Comparison of ENCODE assay signal across 8 mouse cellular contexts in genomic region chr5:66677411-66678345, GRCm38 (mm10). TPM values are rescaled to one million over a fixed set of nuclear protein-coding genes. Genes with fewer than 3 reads are reported as not detected.
DNase-seq lines count a peak whose midpoint lies in the region; ATAC-seq and TF ChIP-seq lines count a peak whose summit lies in the region.

No protein-coding gene starts in this region.

- no peak for TF ChIP-seq POLR2A in thymus, adult 2 months (IDR thresholded peaks at IDR 0.05; ENCODE audit: control insufficient read depth, extremely low read depth, insufficient read depth, low read length, poor library complexity)

- peak overlapping the region; percentile 96; the same call in 1 of the 2 replicates for H3K4me2 ChIP-seq in intestine, embryonic 15.5 days (replicated peaks)
- H3K4me2 ChIP-seq in intestine, embryonic 16.5 days (ENCODE audit: low read depth, low read length): no peak overlapping the region

- no peaks in the 10 kb centered on the region for H3K9me3 ChIP-seq in intestine, embryonic 15.5 days
- H3K9me3 ChIP-seq in intestine, embryonic 16.5 days (ENCODE audit: control insufficient read depth, low read length): no peaks in the 10 kb centered on the region

- no peak overlapping the region for H3K4me3 ChIP-seq in intestine, embryonic 15.5 days (replicated peaks)
- no peak overlapping the region for H3K4me3 ChIP-seq in intestine, embryonic 16.5 days (ENCODE audit: low read length)
- no peak overlapping the region for H3K4me3 ChIP-seq in thymus, adult 2 months (ENCODE audit: control insufficient read depth, insufficient read depth, low read length)

- ATAC-seq in intestine, embryonic 15.5 days: no peak
- ATAC-seq in intestine, embryonic 16.5 days: no peak
- no peak for ATAC-seq in activated CD4-positive, CD25-positive, alpha-beta regulatory T cell, adult 4 months

- H3K27me3 ChIP-seq in intestine, embryonic 15.5 days (replicated peaks): peaks cover 36% of the 10 kb centered on the region
- H3K27me3 ChIP-seq in intestine, embryonic 16.5 days (replicated peaks; ENCODE audit: control insufficient read depth, insufficient read depth, low read length): peaks cover 21% of the 10 kb centered on the region
- H3K27me3 ChIP-seq in thymus, adult 2 months (ENCODE audit: control insufficient read depth, insufficient read depth, low read length): peaks cover 3% of the 10 kb centered on the region; the same call in 1 of the 2 replicates

- DNase-seq in ZHBTc4 (ENCODE audit: low read depth, low spot score): peak; percentile 75
- DNase-seq in embryo, embryonic 11 days: peak; percentile 40
- peak; percentile 22 for DNase-seq in left cerebral cortex, postnatal 4 days
- DNase-seq in gastrocnemius, postnatal 4 days (ENCODE audit: low spot score in 2 of 2): no peak
- no peak for DNase-seq in thymus, adult 2 months

- intact Hi-C loops in left cerebral cortex, postnatal 4 days (cut with DNase I): loop anchor here (2.0 kb wide), 1 partner anchor 291 kb away; no protein-coding TSS in a partner anchor

- peaks cover 14% of the 10 kb centered on the region for H3K4me1 ChIP-seq in intestine, embryonic 15.5 days (replicated peaks)
- H3K4me1 ChIP-seq in intestine, embryonic 16.5 days (ENCODE audit: control insufficient read depth, insufficient read depth, low read length): no peaks in the 10 kb centered on the region; the same call in 1 of the 2 replicates
- H3K4me1 ChIP-seq in thymus, adult 2 months (replicated peaks; ENCODE audit: control insufficient read depth, insufficient read depth, low read length): peaks cover 8% of the 10 kb centered on the region

- no peaks in the 10 kb centered on the region for H3K36me3 ChIP-seq in intestine, embryonic 15.5 days
- H3K36me3 ChIP-seq in intestine, embryonic 16.5 days (ENCODE audit: control insufficient read depth, insufficient read depth, low read length): no peaks in the 10 kb centered on the region
- H3K36me3 ChIP-seq in thymus, adult 2 months (ENCODE audit: control insufficient read depth, insufficient read depth, low read length): no peaks in the 10 kb centered on the region

- H3K9ac ChIP-seq in intestine, embryonic 15.5 days: no peak overlapping the region
- H3K9ac ChIP-seq in intestine, embryonic 16.5 days (ENCODE audit: low read depth, low read length): no peak overlapping the region

- 82% methylated on average over 21 of the region's 21 CpGs for WGBS in intestine, embryonic 15.5 days
- 77% methylated on average over 21 of the region's 21 CpGs for WGBS in intestine, embryonic 16.5 days
- WGBS in thymus, adult 2 months: 78% methylated on average over 21 of the region's 21 CpGs

- TF ChIP-seq CTCF in thymus, adult 2 months (IDR thresholded peaks at IDR 0.05; ENCODE audit: borderline replicate concordance, control insufficient read depth, extremely low read depth, insufficient read depth, low read length, poor library complexity): no peak

- H3K27ac ChIP-seq in intestine, embryonic 15.5 days: no peak overlapping the region
- no peak overlapping the region for H3K27ac ChIP-seq in intestine, embryonic 16.5 days (ENCODE audit: low read length)
- no peak overlapping the region for H3K27ac ChIP-seq in thymus, adult 2 months (ENCODE audit: control insufficient read depth, insufficient read depth, low read length)

RNA-seq across cellular contexts. Expression of gene Uchl1, which starts 1.8 kb away (rescaled TPM):
- 89.5 and 95.7 TPM in 2 replicates for polyA plus RNA-seq in intestine, embryonic 15.5 days (2015; fragmentation: Nextera tagmentation; extraction: Ambion mirVana)
- polyA plus RNA-seq in intestine, embryonic 16.5 days (2015; fragmentation: Nextera tagmentation; extraction: Ambion mirVana): 75.0 and 89.7 TPM in 2 replicates
- total RNA-seq in left cerebral cortex, postnatal 4 days (2021): 1,000 to 10,000 TPM; 1,371 to 1,423 TPM
- total RNA-seq in gastrocnemius, postnatal 4 days (2021): 10 to 100 TPM; 30.9 to 33.2 TPM
- not detected for polyA plus RNA-seq in activated CD4-positive, CD25-positive, alpha-beta regulatory T cell, adult 4 months (2017; shearing (Covaris generic))
- polyA plus RNA-seq in thymus, adult 2 months (2012; rRNA removed): 4.8 and 5.1 TPM in 2 replicates

RNA-seq across cellular contexts. Expression of gene Apbb2, which starts 59.1 kb away (rescaled TPM):
- polyA plus RNA-seq in intestine, embryonic 15.5 days (2015; fragmentation: Nextera tagmentation; extraction: Ambion mirVana): 32.0 and 35.4 TPM in 2 replicates
- 31.2 and 32.8 TPM in 2 replicates for polyA plus RNA-seq in intestine, embryonic 16.5 days (2015; fragmentation: Nextera tagmentation; extraction: Ambion mirVana)
- 100 to 1,000 TPM in 1 of 2 experiments, 10 to 100 TPM in 1; 96.4 to 104 TPM for total RNA-seq in left cerebral cortex, postnatal 4 days (2021)
- 10 to 100 TPM; 56.0 to 60.4 TPM for total RNA-seq in gastrocnemius, postnatal 4 days (2021)
- 1 to 10 TPM in 1 of 2 experiments, not detected in 1; 5.0 TPM for polyA plus RNA-seq in activated CD4-positive, CD25-positive, alpha-beta regulatory T cell, adult 4 months (2017; shearing (Covaris generic))
- 2.6 and 3.6 TPM in 2 replicates for polyA plus RNA-seq in thymus, adult 2 months (2012; rRNA removed)

Comparison
In these comparisons a context has a peak if more than half of its experiments do, and no peak if none do; other contexts are left out.
1. DNase-seq: peak in ZHBTc4 (single experiment), embryo, embryonic 11 days (single experiment) and left cerebral cortex, postnatal 4 days (single experiment); none in gastrocnemius, postnatal 4 days (0 of 2) and thymus, adult 2 months (single experiment).
2. RNA of gene Uchl1, which starts 1.8 kb away (polyA plus RNA-seq): 89.5 to 95.7 TPM in intestine, embryonic 15.5 days and 75.0 to 89.7 TPM in intestine, embryonic 16.5 days; 4.8 to 5.1 TPM in thymus, adult 2 months and not detected in activated CD4-positive, CD25-positive, alpha-beta regulatory T cell, adult 4 months; every median in the first group is over 10 times any median in the second.